Mouse (Mus musculus) G1E-ER4 (cell line): ENCODE results near the gene Snx29. TPM values are rescaled to one million over a fixed set of nuclear protein-coding genes. Genes with fewer than 3 reads are reported as not detected.

Source experiments
- GATA1 ChIP-seq: IDR thresholded peaks from one replicate; pipeline ENCODE4 v1.8.0; 2012; ENCODE audit warnings: low read length, inconsistent platforms
- polyA plus RNA-seq: library from polyadenylated mRNA; stranded (reverse); fragments of >175 nt; gene quantifications from 2 replicates; pipeline ENCODE4 v1.2.3, GENCODE M21; 2012

The Snx29 gene
- polyA plus RNA-seq, 1 experiment, result 3.7 TPM

GRCm38 (mm10) chr16:11670251-11670970 is 347.7 kb downstream of the Snx29 start:
- TF ChIP-seq GATA1, result no peak

GRCm38 (mm10) chr16:11670971-11671310 is 348.2 kb downstream of the Snx29 start:
- no peak for TF ChIP-seq GATA1

- TF ChIP-seq GATA1, result no peak
Measured at GRCm38 (mm10) chr16:11676006-11676405, 353.3 kb downstream of the Snx29 start.

GRCm38 (mm10) chr16:11685264-11685663 is 362.6 kb downstream of the Snx29 start:
- TF ChIP-seq GATA1, result no peak

GRCm38 (mm10) chr16:11685735-11686340 is 363.1 kb downstream of the Snx29 start:
- no peak for TF ChIP-seq GATA1

- no peak for TF ChIP-seq GATA1
Measured at GRCm38 (mm10) chr16:11687836-11688235, 365.1 kb downstream of the Snx29 start.

GRCm38 (mm10) chr16:11688281-11689005 is 365.7 kb downstream of the Snx29 start:
- TF ChIP-seq GATA1, result no peak

GRCm38 (mm10) chr16:11690097-11690496 is 367.4 kb downstream of the Snx29 start:
- TF ChIP-seq GATA1, result no peak

- TF ChIP-seq GATA1, result no peak
Measured at GRCm38 (mm10) chr16:11690756-11691155, 368.0 kb downstream of the Snx29 start.

GRCm38 (mm10) chr16:11691487-11692200 is 368.9 kb downstream of the Snx29 start:
- TF ChIP-seq GATA1, result no peak

- TF ChIP-seq GATA1, result no peak
Measured at GRCm38 (mm10) chr16:11692744-11693143, 370.0 kb downstream of the Snx29 start.

- TF ChIP-seq GATA1, result no peak
Measured at GRCm38 (mm10) chr16:11694386-11694785, 371.7 kb downstream of the Snx29 start.

- no peak for TF ChIP-seq GATA1
Measured at GRCm38 (mm10) chr16:11696767-11697166, 374.1 kb downstream of the Snx29 start.

GRCm38 (mm10) chr16:11697710-11698357 is 375.1 kb downstream of the Snx29 start:
- no peak for TF ChIP-seq GATA1

GRCm38 (mm10) chr16:11701579-11701978 is 378.9 kb downstream of the Snx29 start:
- TF ChIP-seq GATA1, result no peak
